Mouse (Mus musculus): ENCODE results near the gene Gm11492.

DNA sequence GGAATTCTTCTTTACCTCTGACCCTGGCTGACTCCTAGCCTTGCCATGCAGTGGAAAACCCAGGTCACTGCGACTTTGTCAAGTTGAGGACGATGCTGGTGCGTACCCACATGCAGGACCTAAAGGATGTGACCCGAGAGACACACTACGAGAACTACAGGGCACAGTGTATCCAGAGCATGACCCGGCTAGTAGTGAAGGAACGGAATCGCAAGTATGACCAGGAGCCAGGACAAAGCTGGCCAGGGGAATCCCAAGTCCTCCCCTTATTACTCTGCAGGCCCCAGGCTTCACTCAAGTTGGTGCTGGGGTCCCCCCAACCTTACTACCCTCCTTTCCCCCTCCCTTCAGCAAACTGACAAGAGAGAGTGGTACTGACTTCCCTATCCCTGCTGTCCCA lies 23.2 kb downstream of the Gm11492 start:
- no peak for TF ChIP-seq CTCF (IDR thresholded peaks at IDR 0.05; ENCODE audit: borderline replicate concordance, insufficient read depth, low read length)
- TF ChIP-seq POLR2A (IDR thresholded peaks at IDR 0.05; ENCODE audit: low read depth, low read length), result peak; percentile 41

Data from embryonic fibroblast, embryonic 13.5 days (primary cell).